Mouse (Mus musculus): ENCODE data around the gene Terf2. TPM values are rescaled to one million over a fixed set of nuclear protein-coding genes. Genes with fewer than 3 reads are reported as not detected.
"Not testable (repeated sequence)": the region's sequence is repeated elsewhere in the genome, so short reads cannot be mapped to it uniquely, and the experiment has no call there.

Gene Terf2
- polyA plus RNA-seq, 1 experiment from 2014 or later = 16.8 TPM

- Histone ChIP-seq H3K9ac (ENCODE audit: low read length) (no peak overlapping the region), H3K36me3 (ENCODE audit: control insufficient read depth, insufficient read depth, low read length) (peaks cover 28% of the 10 kb centered on the region), H3K4me2 (ENCODE audit: low read depth, low read length) (no peak overlapping the region), H3K27me3 (ENCODE audit: control insufficient read depth, insufficient read depth, low read depth, low read length) (no peaks in the 10 kb centered on the region), H3K9me3 (ENCODE audit: control insufficient read depth, low read length) (no peaks in the 10 kb centered on the region), H3K27ac (ENCODE audit: low read length) (no peak overlapping the region), H3K4me1 (replicated peaks; ENCODE audit: control insufficient read depth, insufficient read depth, low read length) (peaks cover 13% of the 10 kb centered on the region), H3K4me3 (ENCODE audit: low read length) (no peak overlapping the region)
- 94% methylated on average over 8 of the region's 8 CpGs for WGBS
- ATAC-seq (ENCODE audit: low read depth) = no peak
Measured at GRCm38 (mm10) chr8:107052046-107052445, 44.3 kb downstream of the Terf2 start.

- no peak overlapping the region for H3K27ac ChIP-seq (ENCODE audit: low read length)
- H3K36me3 ChIP-seq (ENCODE audit: control insufficient read depth, insufficient read depth, low read length) = peaks cover 47% of the 10 kb centered on the region
- H3K9ac ChIP-seq (ENCODE audit: low read length) = no peak overlapping the region
- WGBS = 95% methylated on average over 4 of the region's 4 CpGs
- H3K4me2 ChIP-seq (ENCODE audit: low read depth, low read length) = peak overlapping the region; percentile 80
- no peak for ATAC-seq (ENCODE audit: low read depth)
- no peaks in the 10 kb centered on the region for H3K9me3 ChIP-seq (ENCODE audit: control insufficient read depth, low read length)
- no peak overlapping the region; the same call in 1 of the 2 replicates for H3K4me3 ChIP-seq (ENCODE audit: low read length)
- H3K27me3 ChIP-seq (ENCODE audit: control insufficient read depth, insufficient read depth, low read depth, low read length) = no peaks in the 10 kb centered on the region
- H3K4me1 ChIP-seq (replicated peaks; ENCODE audit: control insufficient read depth, insufficient read depth, low read length) = peaks cover 6% of the 10 kb centered on the region; the same call in 1 of the 2 replicates
Measured at GRCm38 (mm10) chr8:107049480-107049879, 46.9 kb downstream of the Terf2 start.

GRCm38 (mm10) chr8:107048061-107048941, 48.0 kb downstream of the Terf2 start, which contains the start of gene Pdf:
Pdf (minus strand) TSS chr8:107048614.
- Histone ChIP-seq H3K27me3 (ENCODE audit: control insufficient read depth, insufficient read depth, low read depth, low read length) (no peaks in the 10 kb centered on the region), H3K9ac (ENCODE audit: low read length) (peak within 1 kb of the TSS; percentile 91), H3K4me2 (ENCODE audit: low read depth, low read length) (peak within 1 kb of the TSS; percentile 80), H3K9me3 (ENCODE audit: control insufficient read depth, low read length) (no peaks in the 10 kb centered on the region), H3K27ac (ENCODE audit: low read length) (peak within 1 kb of the TSS; percentile 88), H3K36me3 (ENCODE audit: control insufficient read depth, insufficient read depth, low read length) (peaks cover 58% of the 10 kb centered on the region), H3K4me3 (ENCODE audit: low read length) (peak within 1 kb of the TSS; percentile 81), H3K4me1 (replicated peaks; ENCODE audit: control insufficient read depth, insufficient read depth, low read length) (peaks cover 6% of the 10 kb centered on the region; the same call in 1 of the 2 replicates)
- ATAC-seq (ENCODE audit: low read depth) = peak; percentile 87
- under 1% methylated on average over 76 of the region's 87 CpGs for WGBS

- Histone ChIP-seq H3K9me3 (ENCODE audit: control insufficient read depth, low read length) (no peaks in the 10 kb centered on the region), H3K4me1 (replicated peaks; ENCODE audit: control insufficient read depth, insufficient read depth, low read length) (peaks cover 6% of the 10 kb centered on the region; the same call in 1 of the 2 replicates), H3K4me2 (ENCODE audit: low read depth, low read length) (no peak overlapping the region), H3K27me3 (ENCODE audit: control insufficient read depth, insufficient read depth, low read depth, low read length) (no peaks in the 10 kb centered on the region), H3K27ac (ENCODE audit: low read length) (no peak overlapping the region), H3K36me3 (ENCODE audit: control insufficient read depth, insufficient read depth, low read length) (peaks cover 55% of the 10 kb centered on the region), H3K9ac (ENCODE audit: low read length) (no peak overlapping the region), H3K4me3 (ENCODE audit: low read length) (no peak overlapping the region)
- no peak for ATAC-seq (ENCODE audit: low read depth)
- 83% methylated on average over 5 of the region's 5 CpGs for WGBS
Measured at GRCm38 (mm10) chr8:107046976-107047375, 49.4 kb downstream of the Terf2 start.

GRCm38 (mm10) chr8:107045478-107045877, 50.9 kb downstream of the Terf2 start:
- Histone ChIP-seq H3K9ac (ENCODE audit: low read length) (no peak overlapping the region), H3K4me1 (replicated peaks; ENCODE audit: control insufficient read depth, insufficient read depth, low read length) (peaks cover 6% of the 10 kb centered on the region; the same call in 1 of the 2 replicates), H3K27ac (ENCODE audit: low read length) (no peak overlapping the region), H3K27me3 (ENCODE audit: control insufficient read depth, insufficient read depth, low read depth, low read length) (no peaks in the 10 kb centered on the region), H3K4me3 (ENCODE audit: low read length) (no peak overlapping the region), H3K4me2 (ENCODE audit: low read depth, low read length) (no peak overlapping the region), H3K9me3 (ENCODE audit: control insufficient read depth, low read length) (no peaks in the 10 kb centered on the region), H3K36me3 (ENCODE audit: control insufficient read depth, insufficient read depth, low read length) (peaks cover 52% of the 10 kb centered on the region)
- no peak for ATAC-seq (ENCODE audit: low read depth)
- 86% methylated on average over 6 of the region's 6 CpGs for WGBS

GRCm38 (mm10) chr8:107040632-107041031, 55.7 kb downstream of the Terf2 start:
- H3K27ac ChIP-seq (ENCODE audit: low read length) = no peak overlapping the region
- no peak overlapping the region for H3K4me2 ChIP-seq (ENCODE audit: low read depth, low read length)
- ATAC-seq (ENCODE audit: low read depth) = no peak
- H3K4me3 ChIP-seq (ENCODE audit: low read length) = no peak overlapping the region
- H3K9me3 ChIP-seq (ENCODE audit: control insufficient read depth, low read length) = no peaks in the 10 kb centered on the region
- peaks cover 34% of the 10 kb centered on the region for H3K36me3 ChIP-seq (ENCODE audit: control insufficient read depth, insufficient read depth, low read length)
- no peak overlapping the region for H3K9ac ChIP-seq (ENCODE audit: low read length)
- 72% methylated on average over 7 of the region's 7 CpGs for WGBS
- H3K27me3 ChIP-seq (ENCODE audit: control insufficient read depth, insufficient read depth, low read depth, low read length) = no peaks in the 10 kb centered on the region
- H3K4me1 ChIP-seq (replicated peaks; ENCODE audit: control insufficient read depth, insufficient read depth, low read length) = no peaks in the 10 kb centered on the region

- Histone ChIP-seq H3K9me3 (ENCODE audit: control insufficient read depth, low read length) (no peaks in the 10 kb centered on the region), H3K4me3 (ENCODE audit: low read length) (no peak overlapping the region), H3K4me1 (replicated peaks; ENCODE audit: control insufficient read depth, insufficient read depth, low read length) (peaks cover 17% of the 10 kb centered on the region), H3K27me3 (ENCODE audit: control insufficient read depth, insufficient read depth, low read depth, low read length) (no peaks in the 10 kb centered on the region), H3K27ac (ENCODE audit: low read length) (no peak overlapping the region), H3K4me2 (ENCODE audit: low read depth, low read length) (no peak overlapping the region), H3K9ac (ENCODE audit: low read length) (no peak overlapping the region), H3K36me3 (ENCODE audit: control insufficient read depth, insufficient read depth, low read length) (peaks cover 3% of the 10 kb centered on the region)
- 67% methylated on average over 8 of the region's 8 CpGs for WGBS
- ATAC-seq (ENCODE audit: low read depth) = no peak
Measured at GRCm38 (mm10) chr8:107036626-107037025, 59.7 kb downstream of the Terf2 start.

- ATAC-seq (ENCODE audit: low read depth) = no peak
- no peak overlapping the region for H3K4me3 ChIP-seq (ENCODE audit: low read length)
- WGBS = 88% methylated on average over 3 of the region's 3 CpGs
- peaks cover 17% of the 10 kb centered on the region for H3K4me1 ChIP-seq (replicated peaks; ENCODE audit: control insufficient read depth, insufficient read depth, low read length)
- peaks cover 2% of the 10 kb centered on the region; the same call in 1 of the 2 replicates for H3K36me3 ChIP-seq (ENCODE audit: control insufficient read depth, insufficient read depth, low read length)
- H3K4me2 ChIP-seq (ENCODE audit: low read depth, low read length) = no peak overlapping the region
- H3K27me3 ChIP-seq (ENCODE audit: control insufficient read depth, insufficient read depth, low read depth, low read length) = no peaks in the 10 kb centered on the region
- no peak overlapping the region for H3K27ac ChIP-seq (ENCODE audit: low read length)
- no peak overlapping the region for H3K9ac ChIP-seq (ENCODE audit: low read length)
- no peaks in the 10 kb centered on the region for H3K9me3 ChIP-seq (ENCODE audit: control insufficient read depth, low read length)
Measured at GRCm38 (mm10) chr8:107035641-107036040, 60.7 kb downstream of the Terf2 start.

- not testable (repeated sequence) for H3K27ac ChIP-seq (ENCODE audit: low read length); H3K27me3 ChIP-seq (ENCODE audit: control insufficient read depth, insufficient read depth, low read depth, low read length); H3K4me2 ChIP-seq (ENCODE audit: low read depth, low read length); H3K9ac ChIP-seq (ENCODE audit: low read length); H3K36me3 ChIP-seq (ENCODE audit: control insufficient read depth, insufficient read depth, low read length); H3K9me3 ChIP-seq (ENCODE audit: control insufficient read depth, low read length); H3K4me3 ChIP-seq (ENCODE audit: low read length); ATAC-seq (ENCODE audit: low read depth)
- peaks cover 17% of the 10 kb centered on the region for H3K4me1 ChIP-seq (replicated peaks; ENCODE audit: control insufficient read depth, insufficient read depth, low read length)
- WGBS = 92% methylated on average over 2 of the region's 2 CpGs
Measured at GRCm38 (mm10) chr8:107033609-107034008, 62.7 kb downstream of the Terf2 start.

Measured in lung, embryonic 16.5 days (tissue).